Comparison of ENCODE assay signal across 8 mouse cellular contexts in the genomic region with DNA sequence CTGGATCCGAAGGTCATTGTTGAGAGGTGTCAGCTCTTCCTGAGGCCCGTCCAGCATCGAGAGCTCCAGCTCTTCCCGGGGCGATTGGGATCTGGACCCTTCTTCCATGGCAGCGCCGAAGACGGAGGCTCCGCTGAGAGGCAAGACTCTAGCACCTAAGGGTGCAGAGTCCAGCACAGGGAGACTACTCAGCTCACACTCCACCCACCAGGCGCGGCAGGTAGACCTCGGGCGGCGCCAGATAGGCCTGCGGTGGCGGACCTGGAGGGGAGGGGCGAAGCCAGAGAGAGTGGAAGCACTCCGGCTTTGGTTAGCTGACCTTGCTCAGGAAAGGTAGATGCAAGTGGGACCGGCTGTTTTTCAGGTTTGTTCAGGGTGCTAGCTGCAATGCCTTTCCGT. TPM values are rescaled to one million over a fixed set of nuclear protein-coding genes. Genes with fewer than 3 reads are reported as not detected.
A peak's percentile ranks its signal among the peaks of the same experiment; 100 is the strongest.
DNase-seq lines count a peak whose midpoint lies in the region; ATAC-seq lines count a peak whose summit lies in the region.

A gene (minus strand): TSS at position 135 of the 399 bp plus-strand sequence.

- 5% methylated on average over 20 of the region's 20 CpGs for WGBS in heart, embryonic 12.5 days
- 10% methylated on average over 20 of the region's 20 CpGs for WGBS in intestine, embryonic 15.5 days
- 18% methylated on average over 20 of the region's 20 CpGs for WGBS in liver, embryonic 15.5 days (ENCODE audit: insufficient replicate concordance)
- WGBS in neural tube, embryonic 11.5 days, result 6% methylated on average over 20 of the region's 20 CpGs

- H3K27me3 ChIP-seq in heart, embryonic 12.5 days (replicated peaks), result 0 out of 2 replicates have a peak, but pooled peaks cover 4% of the 10 kb centered on the region
- H3K27me3 ChIP-seq in intestine, embryonic 15.5 days (replicated peaks), result no peaks in the 10 kb centered on the region
- no peaks in the 10 kb centered on the region for H3K27me3 ChIP-seq in liver, embryonic 15.5 days
- peaks cover 4% of the 10 kb centered on the region; the same call in 1 of the 2 replicates for H3K27me3 ChIP-seq in neural tube, embryonic 11.5 days (ENCODE audit: control insufficient read depth, insufficient read depth, low read length)

- ATAC-seq in heart, embryonic 12.5 days (ENCODE audit: insufficient number of reproducible peaks, low FRiP score), result peak; percentile 33; the same call in 1 of the 2 replicates
- peak; percentile 40 for ATAC-seq in common myeloid progenitor, adult 5-6 weeks (replicated peaks; ENCODE audit: low read depth, poor library complexity, severe bottlenecking)
- ATAC-seq in intestine, embryonic 15.5 days, result peak; percentile 96
- peak; percentile 56 for ATAC-seq in liver, embryonic 15.5 days (ENCODE audit: insufficient read depth)
- no peak for ATAC-seq in neural tube, embryonic 11.5 days (ENCODE audit: insufficient read depth, low FRiP score, low TSS enrichment)
- no peak for ATAC-seq in erythroid progenitor cell, adult 5-6 weeks (replicated peaks; ENCODE audit: low FRiP score, poor library complexity, severe bottlenecking)

- no peaks in the 10 kb centered on the region for H3K9me3 ChIP-seq in heart, embryonic 12.5 days (replicated peaks)
- no peaks in the 10 kb centered on the region for H3K9me3 ChIP-seq in intestine, embryonic 15.5 days
- H3K9me3 ChIP-seq in liver, embryonic 15.5 days (replicated peaks), result no peaks in the 10 kb centered on the region
- no peaks in the 10 kb centered on the region for H3K9me3 ChIP-seq in neural tube, embryonic 11.5 days (ENCODE audit: control insufficient read depth, low read length)

- peak within 1 kb of the TSS; percentile 61; the same call in 1 of the 2 replicates for H3K9ac ChIP-seq in heart, embryonic 12.5 days
- H3K9ac ChIP-seq in intestine, embryonic 15.5 days, result peak within 1 kb of the TSS; percentile 56
- 0 out of 2 replicates have a peak within 1 kb of the TSS, but pooled peaks have one; percentile 11 for H3K9ac ChIP-seq in liver, embryonic 15.5 days
- H3K9ac ChIP-seq in neural tube, embryonic 11.5 days (ENCODE audit: low read length), result no peak within 1 kb of the TSS

- H3K4me1 ChIP-seq in heart, embryonic 12.5 days (replicated peaks), result peaks cover 16% of the 10 kb centered on the region
- 0 out of 2 replicates have a peak, but pooled peaks cover 2% of the 10 kb centered on the region for H3K4me1 ChIP-seq in intestine, embryonic 15.5 days (replicated peaks)
- peaks cover 16% of the 10 kb centered on the region for H3K4me1 ChIP-seq in liver, embryonic 15.5 days (replicated peaks)
- H3K4me1 ChIP-seq in neural tube, embryonic 11.5 days (ENCODE audit: control insufficient read depth, insufficient read depth, low read length), result peaks cover 4% of the 10 kb centered on the region; the same call in 1 of the 2 replicates

- H3K36me3 ChIP-seq in heart, embryonic 12.5 days, result no peaks in the 10 kb centered on the region
- no peaks in the 10 kb centered on the region for H3K36me3 ChIP-seq in intestine, embryonic 15.5 days
- H3K36me3 ChIP-seq in liver, embryonic 15.5 days (replicated peaks), result no peaks in the 10 kb centered on the region
- no peaks in the 10 kb centered on the region for H3K36me3 ChIP-seq in neural tube, embryonic 11.5 days (ENCODE audit: control insufficient read depth, insufficient read depth, low read length)

- H3K27ac ChIP-seq in heart, embryonic 12.5 days (ENCODE audit: poor library complexity, severe bottlenecking), result no peak within 1 kb of the TSS
- peak within 1 kb of the TSS; percentile 86 for H3K27ac ChIP-seq in intestine, embryonic 15.5 days
- no peak within 1 kb of the TSS for H3K27ac ChIP-seq in liver, embryonic 15.5 days (replicated peaks)
- no peak within 1 kb of the TSS for H3K27ac ChIP-seq in neural tube, embryonic 11.5 days (ENCODE audit: low read depth, low read length)

- H3K4me3 ChIP-seq in heart, embryonic 12.5 days, result peak within 1 kb of the TSS; percentile 47
- H3K4me3 ChIP-seq in intestine, embryonic 15.5 days (replicated peaks), result peak within 1 kb of the TSS; percentile 46
- H3K4me3 ChIP-seq in liver, embryonic 15.5 days (replicated peaks), result peak within 1 kb of the TSS; percentile 41
- 0 out of 2 replicates have a peak within 1 kb of the TSS, but pooled peaks have one; percentile 8 for H3K4me3 ChIP-seq in neural tube, embryonic 11.5 days (ENCODE audit: low read depth, low read length)

- no peak for DNase-seq in heart, postnatal 10 days
- no peak for DNase-seq in neural tube, embryonic 11.5 days (ENCODE audit: low spot score)
- no peak for DNase-seq in frontal cortex, postnatal 10 days (ENCODE audit: low spot score in 2 of 2)

- H3K4me2 ChIP-seq in heart, embryonic 12.5 days, result peak within 1 kb of the TSS; percentile 95
- peak within 1 kb of the TSS; percentile 73 for H3K4me2 ChIP-seq in intestine, embryonic 15.5 days (replicated peaks)
- H3K4me2 ChIP-seq in liver, embryonic 15.5 days, result peak within 1 kb of the TSS; percentile 62
- H3K4me2 ChIP-seq in neural tube, embryonic 11.5 days (ENCODE audit: low read depth), result peak within 1 kb of the TSS; percentile 37

- intact Hi-C loops in heart, postnatal 10 days (cut with DNase I), result no loop called here

RNA-seq across cellular contexts. Expression of the gene that starts here (rescaled TPM):
- 0.26 and 0.31 TPM in 2 replicates for polyA plus RNA-seq in heart, embryonic 12.5 days (2016; fragmentation: Nextera tagmentation; extraction: Ambion mirVana)
- not detected for total RNA-seq in heart, postnatal 10 days (2021)
- total RNA-seq in common myeloid progenitor, adult 5-6 weeks (2017), result 0.29 and 1.2 TPM in 2 replicates
- polyA plus RNA-seq in intestine, embryonic 15.5 days (2015; fragmentation: Nextera tagmentation; extraction: Ambion mirVana), result 3.9 and 4.2 TPM in 2 replicates
- polyA plus RNA-seq in liver, embryonic 15.5 days (2015; fragmentation: Nextera tagmentation; extraction: Ambion mirVana), result 0.14 and 0.18 TPM in 2 replicates
- 0.28 TPM in 1 of 2 replicates, not detected in the other for polyA plus RNA-seq in neural tube, embryonic 11.5 days (2014; fragmentation: Nextera tagmentation; extraction: Ambion mirVana)
- total RNA-seq in erythroid progenitor cell, adult 5-6 weeks (2015; ENCODE audit: low replicate concordance), result not detected in 2 replicates
- not detected in 2 replicates for total RNA-seq in erythroid progenitor cell, adult 5-6 weeks (2017; ENCODE audit: low replicate concordance)

Comparison
In these comparisons a context has a peak if more than half of its experiments do, and no peak if none do; other contexts are left out.
1. Peak in ATAC-seq, H3K4me3 ChIP-seq, H3K9ac ChIP-seq and H3K4me2 ChIP-seq in heart, embryonic 12.5 days; RNA of the gene not detected or under 1 TPM.
2. Peak in ATAC-seq, H3K4me3 ChIP-seq, H3K9ac ChIP-seq and H3K4me2 ChIP-seq in liver, embryonic 15.5 days; RNA of the gene not detected or under 1 TPM.
3. ATAC-seq: peak in common myeloid progenitor, adult 5-6 weeks (single experiment) and intestine, embryonic 15.5 days (single experiment); none in neural tube, embryonic 11.5 days (single experiment) and erythroid progenitor cell, adult 5-6 weeks (single experiment).
4. H3K4me2 ChIP-seq: peak in every context shown above with its lines; median percentile 95 in heart, embryonic 12.5 days; 73 in intestine, embryonic 15.5 days; 62 in liver, embryonic 15.5 days; 37 in neural tube, embryonic 11.5 days.
5. Peak in every context shown above with its lines, with median percentiles within 50 percentile points of each other: H3K4me3 ChIP-seq.